Mouse (Mus musculus) MEL-GATA-1-ER (cell line): ENCODE results near the gene Smim17.
"Not testable (repeated sequence)": the region's sequence is repeated elsewhere in the genome, so short reads cannot be mapped to it uniquely, and the experiment has no call there.

ENCODE experiments used
- DNase-seq: peaks from one replicate; pipeline ENCODE4 v3.0.0-alpha.2; 2012; ENCODE audit warnings: low read depth; ENCODE audit errors: extremely low read depth

Smim17 gene

DNA sequence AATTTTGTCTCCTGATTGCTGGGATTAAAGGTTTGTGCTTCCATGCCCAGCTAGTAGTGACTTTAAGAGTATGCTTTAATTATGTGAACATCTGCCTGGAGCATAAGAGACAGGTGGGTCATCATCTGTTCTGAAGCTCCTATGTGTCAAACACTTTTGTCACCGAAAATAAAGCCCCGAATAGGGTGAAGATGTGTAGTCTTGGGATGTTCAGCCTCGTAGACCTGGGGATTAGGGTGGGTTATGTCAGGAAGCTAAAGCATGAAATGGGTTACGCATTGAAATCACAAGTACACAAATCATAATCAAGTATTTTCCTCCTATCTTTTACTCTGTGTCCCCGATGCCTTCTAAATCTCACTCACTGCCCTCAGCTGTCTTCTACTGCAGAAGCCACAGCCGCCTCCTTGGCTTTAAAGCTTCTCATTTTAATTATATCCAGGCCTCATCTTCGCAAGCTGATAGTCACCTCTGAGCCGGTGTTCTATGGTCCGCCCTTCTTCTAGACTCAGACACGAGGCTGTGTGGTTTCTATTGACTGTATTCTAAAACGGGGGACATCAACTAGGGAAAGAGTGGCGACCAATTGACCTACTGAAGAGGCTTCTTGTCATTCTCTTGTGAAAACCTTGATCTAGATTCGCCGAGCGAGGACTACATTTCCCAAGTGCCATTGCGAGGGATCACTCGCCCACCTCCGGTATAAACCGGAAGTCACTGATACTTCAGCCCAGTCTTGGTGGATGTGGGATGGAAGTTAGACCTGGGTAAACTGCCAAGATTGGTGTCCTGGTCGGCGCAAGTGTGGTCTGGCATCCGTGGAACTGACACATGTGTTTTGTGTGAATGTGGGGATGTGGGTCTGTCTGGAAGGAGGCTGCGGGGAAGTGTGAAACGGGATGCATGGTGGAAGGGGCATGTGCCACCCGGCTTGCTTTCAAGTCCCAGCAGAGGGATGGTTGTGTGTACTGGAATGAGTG lies at the start of gene Smim17:
Smim17 (plus strand) TSS at position 720 of the 980 bp plus-strand sequence.
- DNase-seq, result no peak

DNA sequence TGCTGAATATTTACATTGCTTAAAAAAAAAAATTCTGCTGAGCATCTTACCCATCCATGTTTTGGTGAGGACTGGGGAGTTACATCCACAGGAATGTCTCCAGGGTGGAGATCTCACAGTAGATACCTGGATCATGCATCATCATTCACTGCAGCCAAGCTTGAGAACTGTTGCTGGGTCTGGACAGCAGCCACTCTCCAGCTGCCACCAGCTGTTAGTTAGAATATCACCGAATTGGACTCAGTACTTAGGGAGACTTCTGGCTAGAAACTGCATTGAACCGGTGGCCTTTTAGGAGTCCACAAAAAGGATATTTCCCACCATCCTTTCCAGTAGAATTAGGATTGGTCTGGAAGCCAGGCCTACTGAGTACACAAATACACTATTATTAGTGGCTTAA lies 40.4 kb upstream of the Smim17 start:
- DNase-seq, result no peak

DNA sequence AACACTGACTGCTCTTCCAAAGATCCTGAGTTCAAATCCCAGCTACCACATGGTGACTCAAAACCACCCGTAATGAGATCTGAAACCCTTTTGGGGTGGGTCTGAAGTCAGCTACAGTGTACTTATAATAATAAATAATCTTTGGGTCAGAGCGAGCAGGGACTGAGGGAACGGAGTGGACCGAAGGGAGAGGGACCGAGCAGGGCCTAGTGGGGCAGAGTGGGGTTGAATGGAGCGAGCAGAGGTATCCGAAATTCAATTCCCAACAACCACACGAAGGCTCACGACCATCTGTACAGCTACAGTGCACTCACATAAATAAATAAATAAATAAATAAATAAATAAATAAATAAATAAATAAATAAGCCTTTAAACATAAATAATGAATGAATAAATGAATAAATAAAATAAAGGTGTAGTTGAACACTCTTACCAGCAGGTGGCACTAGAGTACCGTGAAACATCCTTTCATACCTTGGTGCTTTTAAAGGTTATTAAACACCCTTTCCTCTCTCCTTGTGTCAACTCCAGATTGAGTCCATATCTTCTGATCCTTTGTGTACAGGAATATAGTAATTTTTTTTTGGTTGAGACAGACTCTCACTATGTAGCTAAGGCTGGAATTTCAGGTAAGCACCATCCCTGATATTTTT lies 39.5 kb upstream of the Smim17 start:
- peak; percentile 52 for DNase-seq

DNA sequence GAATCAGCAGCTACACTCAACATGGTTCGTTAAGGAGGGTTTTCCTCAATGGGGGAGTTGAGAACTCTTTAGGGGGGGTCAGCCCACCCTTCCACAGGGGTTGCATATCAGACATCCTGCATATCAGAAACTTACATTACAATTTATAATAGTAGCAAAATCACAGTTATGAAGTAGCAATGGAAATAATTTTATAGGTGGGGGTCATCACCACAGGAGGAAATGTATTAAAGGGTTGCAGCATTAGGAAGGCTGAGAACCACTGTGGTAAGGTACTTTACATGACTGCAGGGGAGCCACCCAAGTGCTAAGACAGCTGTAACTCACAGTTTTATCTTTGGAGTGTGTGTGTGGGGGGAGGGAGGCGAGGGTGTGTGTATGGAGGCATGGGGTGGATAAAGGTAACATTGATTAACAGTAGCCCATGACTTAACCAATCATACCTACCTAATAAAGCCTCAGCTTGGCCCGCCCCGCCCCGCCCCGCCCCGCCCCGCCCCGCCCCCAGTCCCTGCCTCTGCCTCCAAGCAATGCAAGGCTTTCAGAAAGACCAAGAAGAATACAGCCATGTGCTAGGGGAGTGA lies 37.9 kb upstream of the Smim17 start:
- no peak for DNase-seq

DNA sequence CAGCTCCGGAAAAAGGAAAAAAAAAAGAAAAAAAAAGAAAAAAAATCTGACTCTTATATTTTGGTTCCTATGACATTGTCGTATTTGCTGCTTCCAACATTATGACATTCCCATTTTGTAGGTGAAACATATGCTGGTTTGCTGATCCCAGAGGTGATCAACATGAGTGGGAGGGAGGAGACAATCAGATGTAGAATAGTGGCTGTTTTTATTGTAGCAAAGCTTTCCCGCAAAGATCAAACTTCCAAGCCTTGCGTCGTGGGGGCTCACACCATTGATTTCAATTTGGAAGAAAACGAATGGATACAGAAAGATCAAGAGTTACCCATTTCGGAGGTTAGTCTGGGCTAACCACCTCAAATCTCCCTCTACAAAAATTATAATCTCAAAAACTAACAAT lies 36.8 kb upstream of the Smim17 start:
- no peak for DNase-seq

DNA sequence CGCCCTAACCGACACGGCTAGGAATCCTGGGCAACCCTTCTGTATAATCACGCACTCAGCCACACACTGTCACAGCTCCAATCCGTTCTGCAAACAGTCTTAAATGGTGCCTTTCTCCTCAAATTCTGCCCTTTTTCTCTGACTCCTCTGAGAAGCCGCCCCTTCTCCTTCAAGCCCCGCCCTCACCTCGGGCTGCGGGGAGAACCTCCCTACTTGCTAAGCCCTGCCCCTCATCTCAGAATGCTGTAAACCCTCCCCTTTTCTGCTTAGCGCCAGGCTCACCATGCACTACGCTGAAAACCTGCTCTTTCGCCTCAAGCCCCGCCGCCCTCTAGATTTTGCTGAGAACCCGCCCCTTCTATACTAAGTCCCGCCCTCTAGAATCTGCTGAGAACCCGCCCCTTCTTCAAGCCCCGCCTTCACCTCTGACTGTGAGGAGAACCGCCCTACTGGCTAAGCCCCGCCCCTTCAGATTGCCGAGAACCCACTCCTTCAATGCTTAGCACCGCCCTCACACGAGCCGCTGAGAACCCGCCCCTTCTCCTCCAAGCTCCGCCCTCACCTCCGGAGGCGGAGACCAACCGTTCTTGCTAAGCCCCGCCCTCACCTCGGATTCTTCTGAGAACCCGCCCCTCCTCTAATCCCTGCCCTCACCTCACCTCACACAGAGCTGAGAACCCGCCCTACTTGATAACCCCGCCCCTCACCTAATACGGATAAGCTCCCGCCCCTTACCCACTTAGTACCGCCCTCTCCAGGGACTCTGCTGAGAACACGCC lies 36.1 kb upstream of the Smim17 start:
- peak; percentile 86 for DNase-seq

DNA sequence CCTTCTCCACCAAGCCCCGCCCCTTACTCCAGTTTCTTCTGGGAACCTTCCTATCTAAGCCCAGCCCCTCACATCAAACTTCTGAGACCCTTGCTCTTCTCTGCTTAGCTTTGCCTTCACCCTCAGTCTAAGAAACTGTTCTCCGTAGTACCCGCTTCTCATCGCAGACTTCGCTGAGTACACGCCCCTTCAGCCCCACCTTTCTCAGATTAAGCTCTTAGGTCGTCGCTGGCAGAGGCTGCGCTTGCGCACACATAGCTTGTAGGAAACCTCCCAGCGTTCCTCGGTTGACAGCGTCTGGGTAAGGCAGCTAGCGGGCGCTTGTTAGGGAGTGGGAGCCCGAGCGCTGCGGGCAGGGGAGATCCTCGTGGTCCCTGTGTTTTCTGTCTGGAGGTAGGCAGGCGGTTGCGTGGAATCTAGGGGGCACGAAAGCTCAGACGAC lies 35.4 kb upstream of the Smim17 start, which contains the start of gene Zfp78:
Zfp78 (plus strand) TSS at position 234 of the 442 bp plus-strand sequence.
- peak; percentile 90 for DNase-seq

DNA sequence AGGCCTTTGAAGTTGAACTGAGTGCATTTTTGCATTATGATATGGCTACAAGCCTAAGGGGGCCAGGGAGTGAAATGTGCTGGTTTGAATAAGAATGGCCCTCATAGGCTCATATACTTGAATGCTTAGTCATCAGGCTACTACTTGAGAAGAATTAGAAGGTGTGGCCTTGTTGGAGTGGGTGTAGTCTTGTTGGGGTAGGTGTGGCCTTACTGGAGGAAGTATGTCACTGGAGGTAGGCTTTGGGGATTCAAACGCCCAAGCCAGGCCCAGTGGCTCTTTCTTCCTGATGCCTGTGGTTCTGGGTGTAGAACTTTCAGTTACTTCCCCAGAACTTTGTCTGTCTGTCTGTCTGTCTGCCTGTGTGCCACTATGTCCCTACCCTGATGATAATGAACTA lies 33.8 kb upstream of the Smim17 start:
- DNase-seq, result no peak

DNA sequence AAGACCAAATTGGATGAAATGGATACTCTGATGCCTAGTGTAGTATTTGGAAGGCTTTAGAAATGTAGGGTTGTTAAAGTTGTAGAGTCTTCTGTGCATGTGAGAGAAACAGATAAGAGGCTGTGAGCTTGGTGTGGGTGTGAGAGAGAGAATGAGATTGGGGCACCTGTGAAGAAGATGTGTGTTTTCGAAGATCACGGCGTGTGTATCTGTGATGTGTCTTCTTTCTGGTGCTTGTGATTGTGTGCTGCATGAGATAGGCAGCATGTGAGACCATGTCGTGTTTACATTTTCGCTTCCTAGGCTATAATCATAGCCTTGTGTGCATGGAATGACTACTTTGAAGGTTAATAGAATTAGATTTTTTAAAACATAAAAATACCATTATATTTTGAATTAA lies 31.3 kb upstream of the Smim17 start:
- no peak for DNase-seq

DNA sequence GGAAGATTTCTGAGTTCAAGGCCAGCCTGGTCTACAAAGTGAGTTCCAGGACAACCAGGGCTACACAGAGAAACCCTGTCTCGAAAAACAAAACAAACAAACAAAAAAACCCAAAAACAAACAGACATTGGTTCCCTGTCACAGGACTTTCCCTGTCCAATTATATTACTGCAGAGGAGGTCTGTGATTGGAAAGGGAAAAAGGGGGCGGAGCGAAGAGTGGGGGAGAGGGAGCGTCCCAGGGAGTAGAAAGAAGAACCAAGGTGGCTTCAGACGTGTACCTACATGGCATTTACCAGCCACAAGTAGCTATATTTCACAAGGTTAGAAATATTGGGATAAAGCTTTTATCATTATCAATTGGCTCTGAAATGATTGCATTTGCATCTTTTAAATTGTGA lies 30.4 kb upstream of the Smim17 start:
- DNase-seq, result not testable (repeated sequence)

DNA sequence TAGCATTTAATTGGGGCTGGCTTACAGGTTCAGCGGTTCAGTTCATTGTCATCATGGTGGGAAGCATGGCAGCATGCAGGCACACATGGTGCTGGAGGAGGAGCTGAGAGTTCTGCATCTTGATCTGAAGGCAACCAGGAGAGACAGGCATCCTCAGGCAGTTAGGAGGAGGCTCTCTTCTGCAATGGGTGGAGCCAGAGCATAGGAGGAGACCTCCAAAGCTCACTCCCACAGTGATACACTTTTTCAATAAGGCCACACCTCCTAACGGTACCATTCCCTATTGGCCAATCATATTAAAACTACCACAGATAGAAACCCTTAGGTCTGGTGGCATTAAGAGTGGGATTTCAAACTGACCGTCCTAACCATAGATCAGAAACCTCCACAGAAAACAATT lies 29.1 kb upstream of the Smim17 start:
- DNase-seq, result no peak

DNA sequence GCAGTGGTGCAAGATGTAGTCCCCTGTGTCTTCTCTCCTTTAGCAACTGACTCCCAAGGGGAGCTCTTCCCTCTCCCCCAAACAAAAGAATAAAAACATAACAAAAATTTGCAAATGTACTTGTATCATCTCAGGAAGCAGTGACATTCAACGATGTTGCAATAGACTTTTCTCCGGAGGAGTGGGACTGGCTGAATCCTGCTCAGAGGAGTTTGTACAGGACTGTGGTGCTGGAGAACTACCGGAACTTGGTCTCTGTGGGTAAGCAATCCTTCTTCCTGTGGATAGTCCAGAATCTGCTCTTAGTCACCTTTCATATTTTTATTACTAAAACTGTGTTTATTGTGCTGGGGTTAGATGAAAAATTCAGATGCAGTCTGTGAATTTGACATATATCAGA lies 25.5 kb upstream of the Smim17 start:
- no peak for DNase-seq

DNA sequence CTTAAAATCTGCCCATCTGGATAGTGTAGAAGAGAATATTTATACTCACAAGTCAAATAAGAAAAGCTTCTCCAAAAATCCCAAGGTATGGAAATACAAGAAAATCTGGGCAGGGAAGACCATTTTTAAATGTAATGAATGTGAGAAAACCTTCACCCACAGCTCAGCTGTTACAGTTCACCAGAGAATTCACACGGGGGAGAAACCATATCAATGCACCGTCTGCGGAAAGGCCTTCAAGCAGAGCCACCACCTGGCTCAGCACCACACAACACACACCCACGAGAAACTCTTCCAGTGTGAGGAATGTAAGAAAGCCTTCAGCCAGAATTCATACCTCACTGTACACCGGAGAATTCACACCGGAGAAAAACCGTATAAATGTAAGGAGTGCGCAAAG lies 20.1 kb upstream of the Smim17 start:
- DNase-seq, result no peak

DNA sequence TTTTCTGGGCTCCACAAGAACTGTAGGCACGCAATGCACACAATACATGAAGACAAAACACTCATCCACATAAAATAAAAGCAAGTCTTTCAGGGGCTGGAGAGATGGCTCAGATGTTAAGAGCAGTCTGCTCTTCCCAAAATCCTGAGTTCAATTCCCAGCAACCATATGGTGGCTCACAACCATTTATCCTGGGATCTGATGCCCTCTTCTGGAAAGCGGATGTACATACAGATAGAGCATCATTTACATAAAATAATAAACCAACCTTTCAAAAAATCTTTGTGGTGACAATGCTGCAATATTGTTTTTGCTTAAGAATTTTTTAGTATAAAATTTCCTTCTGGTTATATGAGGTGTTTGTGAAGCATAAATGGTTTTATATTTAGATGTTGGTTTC lies 17.1 kb upstream of the Smim17 start:
- no peak for DNase-seq

DNA sequence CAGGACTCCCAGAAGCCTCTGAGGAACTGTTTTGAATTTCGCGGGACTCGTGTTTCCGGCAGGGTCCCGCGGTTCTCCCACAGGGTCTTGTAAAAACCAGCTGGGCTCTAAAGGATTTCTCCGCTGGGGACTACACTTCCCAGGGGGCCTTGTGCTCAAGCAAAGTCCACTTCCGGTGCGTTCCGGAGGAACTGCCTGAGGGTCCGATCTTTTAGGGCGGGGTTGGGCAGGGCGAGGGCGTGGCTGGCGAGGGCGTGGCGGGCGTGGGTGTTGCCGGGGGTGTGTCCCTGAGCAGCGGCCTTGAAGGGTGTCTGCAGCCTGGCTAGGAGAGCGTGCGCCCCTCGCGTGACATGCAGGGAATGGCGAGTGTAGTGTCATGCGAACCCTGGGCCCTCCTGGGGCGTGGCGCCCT lies 15.5 kb upstream of the Smim17 start, which contains the start of gene Zfp28:
Zfp28 (plus strand) TSS at position 252 of the 412 bp plus-strand sequence.
- peak; percentile 91 for DNase-seq

DNA sequence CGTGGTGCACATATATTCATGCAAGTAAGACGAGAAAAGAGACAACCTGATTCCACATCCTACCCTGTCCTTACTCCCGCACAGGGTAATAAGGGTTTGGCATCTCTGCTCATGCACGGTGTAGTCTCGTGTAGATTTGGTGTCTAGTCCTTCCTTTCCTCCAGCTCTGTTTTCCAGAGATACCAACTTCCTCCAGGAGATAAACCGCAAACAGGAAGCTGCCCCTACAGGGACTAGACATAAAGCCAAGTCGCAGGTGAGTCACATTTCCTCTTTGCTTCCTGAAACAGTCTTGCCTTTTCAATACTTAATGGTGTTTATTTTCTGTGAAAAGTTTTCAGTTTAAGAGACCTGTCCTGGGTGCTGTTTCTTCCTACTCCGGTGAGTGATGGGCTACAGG lies 14.5 kb upstream of the Smim17 start:
- no peak for DNase-seq

DNA sequence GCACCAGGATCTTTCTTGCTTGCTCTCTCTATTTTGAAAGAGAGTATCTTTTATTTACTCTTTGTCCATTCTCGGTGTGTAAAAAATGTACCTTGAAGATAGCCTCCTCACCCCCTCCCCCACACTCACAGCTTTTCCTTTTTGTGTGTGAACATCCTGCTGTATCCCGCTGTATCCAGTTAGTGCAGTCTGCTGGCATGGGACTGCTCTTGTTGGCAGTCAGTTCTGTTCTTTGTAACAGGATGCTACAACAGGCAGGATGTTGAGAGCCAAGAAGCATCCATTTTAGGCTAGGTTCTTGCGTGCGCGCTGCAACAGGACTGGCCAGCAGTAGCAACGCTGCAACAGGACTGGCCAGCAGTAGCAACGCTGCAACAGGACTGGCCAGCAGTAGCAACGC lies 11.5 kb upstream of the Smim17 start:
- no peak for DNase-seq

DNA sequence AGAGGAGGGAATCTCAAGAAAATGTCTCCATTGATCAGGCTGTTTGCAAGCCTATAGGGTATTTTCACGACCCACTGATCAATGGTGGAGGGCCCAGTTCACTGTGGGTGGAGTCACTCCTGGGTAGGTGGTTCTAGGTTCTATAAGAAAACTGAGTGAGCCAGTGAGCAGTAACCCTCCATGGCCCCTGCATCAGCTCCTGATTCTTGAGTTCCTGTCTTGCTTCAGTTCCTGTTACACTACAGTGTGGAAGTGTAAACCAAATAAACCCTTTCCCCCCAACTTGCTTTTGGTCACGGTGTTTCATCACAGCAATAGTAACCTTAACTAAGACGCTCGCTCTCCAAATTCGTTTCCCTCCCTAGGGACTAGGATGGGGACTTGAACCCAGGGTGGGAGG lies 9.5 kb upstream of the Smim17 start:
- DNase-seq, result no peak

DNA sequence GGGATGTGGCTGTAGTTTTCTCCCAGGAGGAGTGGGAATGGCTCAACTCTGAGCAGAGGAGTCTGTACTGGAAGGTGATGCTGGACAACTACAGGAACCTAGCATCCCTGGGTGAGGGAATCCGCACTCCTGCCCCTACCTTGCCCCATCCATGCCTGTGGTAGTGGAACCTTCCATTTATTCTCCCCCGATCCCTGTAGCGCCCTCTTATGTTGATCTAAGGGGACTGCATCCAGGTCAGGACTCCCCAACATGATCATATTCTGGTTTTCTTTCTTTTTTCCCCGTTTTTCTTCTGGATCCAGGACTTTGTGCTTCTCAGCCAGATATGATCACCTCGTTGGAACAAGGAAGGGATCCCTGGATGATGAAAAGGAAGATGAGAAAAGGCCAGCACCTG lies 9.1 kb upstream of the Smim17 start:
- DNase-seq, result no peak

DNA sequence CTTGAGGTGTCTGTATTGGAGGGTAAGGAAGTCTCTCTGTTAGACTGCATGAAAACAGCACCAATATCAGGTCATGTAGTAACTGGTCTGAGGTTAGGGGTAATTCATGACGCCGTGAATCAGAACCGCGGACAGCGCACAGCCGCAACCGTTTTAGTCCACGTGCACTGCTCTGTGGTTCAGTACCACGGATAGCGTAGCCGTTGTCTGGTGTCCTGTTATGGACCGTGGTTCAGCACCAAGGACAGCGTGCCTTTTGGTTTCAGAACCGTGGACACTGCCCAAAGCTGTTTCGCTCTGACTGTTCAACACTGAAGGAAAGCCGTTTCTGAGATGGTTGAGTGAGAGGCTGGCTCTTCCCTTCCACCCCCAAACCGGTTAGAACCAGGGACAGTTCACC lies 11.5 kb downstream of the Smim17 start, which contains the start of gene Gm20715:
Gm20715 (plus strand) TSS at position 235 of the 400 bp plus-strand sequence.
- peak; percentile 65 for DNase-seq
